Mouse (Mus musculus) layer of hippocampus, adult 18-20 months (tissue): ENCODE results near the gene Tmem200a. TPM values are rescaled to one million over a fixed set of nuclear protein-coding genes. Genes with fewer than 3 reads are reported as not detected.
A peak's percentile ranks its signal among the peaks of the same experiment; 100 is the strongest.

Experiments
- DNase-seq, 2 experiments: peaks; one replicate each; pipeline ENCODE4 v3.0.0; 2022; ENCODE audit warnings: low spot score in 2 of 2
- total RNA-seq, 2 experiments: library from RNA; stranded (reverse); gene quantifications; 2 replicates each; pipeline ENCODE4 v1.2.3; 2021

Gene Tmem200a
- total RNA-seq, 2 experiments from 2014 or later, result 26.8 to 28.4 TPM

GRCm38 (mm10) chr10:25984056-25984455 is 94.8 kb downstream of the Tmem200a start:
- no peak for DNase-seq

GRCm38 (mm10) chr10:25982617-25983016 is 96.2 kb downstream of the Tmem200a start:
- DNase-seq, result peak in 1 of 2 experiments; percentile 41

GRCm38 (mm10) chr10:25962863-25963262 is 116.0 kb downstream of the Tmem200a start:
- DNase-seq, result no peak

GRCm38 (mm10) chr10:25961066-25961465 is 117.8 kb downstream of the Tmem200a start:
- DNase-seq, result no peak

- no peak for DNase-seq
Measured at GRCm38 (mm10) chr10:25958762-25959753, 119.8 kb downstream of the Tmem200a start.

- no peak for DNase-seq
Measured at GRCm38 (mm10) chr10:25954641-25955228, 124.1 kb downstream of the Tmem200a start.

- no peak for DNase-seq
Measured at GRCm38 (mm10) chr10:25952838-25953237, 126.0 kb downstream of the Tmem200a start.

- no peak for DNase-seq
Measured at GRCm38 (mm10) chr10:25952150-25952549, 126.7 kb downstream of the Tmem200a start.

- DNase-seq, result no peak
Measured at GRCm38 (mm10) chr10:25945866-25946265, 133.0 kb downstream of the Tmem200a start.

GRCm38 (mm10) chr10:25944641-25945040 is 134.2 kb downstream of the Tmem200a start:
- no peak for DNase-seq

GRCm38 (mm10) chr10:25931796-25932195 is 147.1 kb downstream of the Tmem200a start:
- no peak for DNase-seq

- peak; percentile 43 to 79 for DNase-seq
Measured at GRCm38 (mm10) chr10:25929401-25930150, 149.3 kb downstream of the Tmem200a start.

GRCm38 (mm10) chr10:25928861-25929368 is 149.9 kb downstream of the Tmem200a start:
- DNase-seq, result no peak

- DNase-seq, result no peak
Measured at GRCm38 (mm10) chr10:25928448-25928786, 150.4 kb downstream of the Tmem200a start.

GRCm38 (mm10) chr10:25927553-25928447 is 151.1 kb downstream of the Tmem200a start:
- DNase-seq, result peak in 1 of 2 experiments; percentile 11

- DNase-seq, result no peak
Measured at GRCm38 (mm10) chr10:25920640-25921278, 158.1 kb downstream of the Tmem200a start.

- DNase-seq, result no peak
Measured at GRCm38 (mm10) chr10:25918103-25918502, 160.7 kb downstream of the Tmem200a start.

GRCm38 (mm10) chr10:25910270-25910669 is 168.6 kb downstream of the Tmem200a start:
- DNase-seq, result no peak

GRCm38 (mm10) chr10:25908027-25909012 is 170.5 kb downstream of the Tmem200a start:
- no peak for DNase-seq
